Comparison of ENCODE assay signal across 15 mouse cellular contexts in genomic region chr5:121198376-121198775, GRCm38 (mm10).
"Had no signal": no experiment of that assay in that cellular context is flagged by ENCODE, and none has a peak within 500 bp of the region (broad histone marks: within the 10 kb centered on the region; RNA-seq: fewer than 3 reads in every experiment).

No protein-coding gene starts in this region.

- H3K4me3 ChIP-seq: intestine, embryonic 15.5 days; left cerebral cortex, adult 2 months; limb, embryonic 15.5 days; midbrain, embryonic 10.5 days; myocyte; neural tube, embryonic 15.5 days had no signal

- ATAC-seq: intestine, embryonic 15.5 days had no signal

- H3K4me1 ChIP-seq: intestine, embryonic 15.5 days; limb, embryonic 15.5 days; midbrain, embryonic 10.5 days; neural tube, embryonic 15.5 days had no signal

- H3K9ac ChIP-seq: intestine, embryonic 15.5 days; limb, embryonic 15.5 days; lung, embryonic 14.5 days; neural tube, embryonic 15.5 days had no signal

- H3K4me2 ChIP-seq: intestine, embryonic 15.5 days; limb, embryonic 15.5 days; lung, embryonic 14.5 days; neural tube, embryonic 15.5 days had no signal

- H3K9me3 ChIP-seq: intestine, embryonic 15.5 days; limb, embryonic 15.5 days; midbrain, embryonic 10.5 days; neural tube, embryonic 15.5 days had no signal

- DNase-seq: kidney, adult 18-20 months; kidney, postnatal 10 days; lung, embryonic 14.5 days; lung, postnatal 10 days; lung, postnatal 4 days; midbrain, embryonic 14.5 days; right cerebral cortex, adult 18-20 months; right cerebral cortex, postnatal 25 days; thymus, postnatal 4 days had no signal

- H3K27ac ChIP-seq: intestine, embryonic 15.5 days; left cerebral cortex, adult 2 months; limb, embryonic 15.5 days; midbrain, embryonic 10.5 days; neural tube, embryonic 15.5 days had no signal

- H3K36me3 ChIP-seq: intestine, embryonic 15.5 days; limb, embryonic 15.5 days; midbrain, embryonic 10.5 days; neural tube, embryonic 15.5 days had no signal

- H3K27me3 ChIP-seq: intestine, embryonic 15.5 days had no signal
